Mouse (Mus musculus) common myeloid progenitor, adult 5-6 weeks (primary cell): ENCODE measurements around the gene Ctbs. TPM values are rescaled to one million over a fixed set of nuclear protein-coding genes. Genes with fewer than 3 reads are reported as not detected.
A peak's percentile ranks its signal among the peaks of the same experiment; 100 is the strongest.

ENCODE experiments used
- ATAC-seq: replicated peaks from 2 replicates; pipeline ENCODE4 v1.8.0; 2016; ENCODE audit warnings: low read depth, mild to moderate bottlenecking, moderate TSS enrichment, inconsistent platforms; ENCODE audit not compliant: poor library complexity, severe bottlenecking
- total RNA-seq: library from RNA; stranded (forward); fragments of 200-1000, 187-1606 nt; gene quantifications from 2 replicates; pipeline ENCODE4 v1.2.3, GENCODE M21; 2017

Ctbs gene
- total RNA-seq, 1 experiment from 2014 or later = 4.8 TPM

DNA sequence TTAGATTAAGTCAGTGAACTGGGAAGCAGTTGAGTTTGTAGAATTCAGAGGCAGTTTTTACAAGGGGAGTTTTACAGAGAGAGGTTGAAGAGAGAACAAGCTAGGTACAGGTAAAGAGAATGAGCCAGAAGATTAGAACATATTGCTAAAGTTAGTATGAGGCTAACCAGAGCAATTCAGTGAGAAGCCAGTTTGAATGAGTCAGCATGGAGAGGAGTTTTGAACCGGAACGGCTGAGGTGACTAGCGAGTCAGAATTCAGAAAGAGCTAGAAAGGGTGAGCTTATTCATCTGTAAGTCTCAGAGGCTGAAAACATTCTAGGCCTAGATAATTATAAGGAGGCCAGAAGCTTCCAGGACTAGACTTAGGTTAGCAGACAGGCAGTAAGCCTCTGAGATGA lies 24.8 kb downstream of the Ctbs start:
- no peak for ATAC-seq

DNA sequence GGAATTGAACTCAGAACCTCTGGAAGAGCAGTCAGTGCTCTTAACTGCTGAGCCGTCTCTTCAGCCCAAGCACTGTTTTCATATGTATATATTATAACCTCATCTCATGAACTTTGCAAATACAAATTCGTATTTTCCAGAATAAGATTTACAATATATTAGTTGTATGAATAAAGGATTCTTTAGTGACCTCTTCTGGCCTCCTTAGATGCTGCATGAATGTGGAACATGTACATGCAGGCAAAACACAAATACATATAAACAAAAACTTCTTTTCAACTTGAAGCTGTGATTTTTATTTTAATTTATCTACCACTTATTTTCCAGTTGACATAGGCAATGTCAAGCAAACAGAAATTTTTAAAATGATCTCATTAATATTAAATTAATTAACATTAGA lies 32.4 kb downstream of the Ctbs start:
- no peak for ATAC-seq

DNA sequence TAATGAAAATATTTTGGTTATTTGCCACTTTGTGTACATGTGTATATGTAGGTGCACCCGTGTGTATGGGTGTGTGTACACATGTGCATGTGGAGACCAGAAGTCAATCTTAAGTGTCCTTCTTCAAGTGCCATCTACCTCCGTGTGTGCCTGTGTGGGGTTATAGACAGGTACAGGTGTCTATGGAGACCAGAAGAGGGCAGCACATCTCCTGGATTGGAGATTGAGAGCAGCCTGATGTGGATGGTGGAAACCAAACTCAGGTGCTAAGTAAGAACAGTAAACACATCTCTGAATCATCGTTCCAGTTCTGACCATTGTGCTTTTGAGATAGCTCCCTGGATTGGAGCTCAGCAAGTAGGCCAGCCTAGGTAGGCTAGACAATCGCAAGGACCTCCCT lies 36.9 kb downstream of the Ctbs start:
- ATAC-seq = no peak

DNA sequence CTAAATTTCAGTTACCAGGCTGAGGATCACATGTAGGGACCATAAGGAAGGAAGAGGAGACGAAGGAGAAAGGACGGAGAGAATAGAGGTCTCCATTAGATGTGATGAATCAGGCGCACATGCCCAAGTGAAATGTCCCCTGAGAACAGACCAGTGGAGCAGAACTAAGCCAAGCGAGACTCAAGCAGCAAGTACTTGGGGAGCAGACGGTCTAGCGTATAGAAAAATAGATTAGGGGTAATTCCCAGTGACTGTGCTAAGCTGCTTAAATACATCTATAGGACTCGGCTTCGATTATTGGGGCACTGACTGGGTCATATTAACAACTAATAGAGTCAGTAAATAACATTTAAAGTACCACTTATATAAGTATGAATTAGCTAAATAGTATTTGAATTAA lies 45.3 kb downstream of the Ctbs start:
- ATAC-seq = no peak

DNA sequence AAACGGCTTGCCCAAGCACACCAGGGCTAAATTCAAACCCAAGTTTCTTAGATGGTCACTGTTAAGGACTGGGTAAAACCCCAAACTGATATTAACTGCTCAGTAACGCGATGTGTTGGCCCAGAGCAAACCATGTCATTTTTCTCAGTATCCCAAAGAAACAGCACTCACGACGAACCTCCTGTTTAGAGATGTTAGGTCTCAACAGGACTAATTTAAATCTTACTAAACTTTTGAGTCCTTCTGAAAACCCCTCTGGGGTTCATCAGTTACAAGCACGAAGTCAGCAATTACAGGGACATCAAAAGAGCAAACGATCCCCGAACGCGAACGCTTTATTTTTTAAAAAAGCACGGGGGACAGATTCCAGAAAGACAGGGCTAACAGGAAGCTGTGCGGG lies 49.4 kb downstream of the Ctbs start:
- ATAC-seq = no peak

DNA sequence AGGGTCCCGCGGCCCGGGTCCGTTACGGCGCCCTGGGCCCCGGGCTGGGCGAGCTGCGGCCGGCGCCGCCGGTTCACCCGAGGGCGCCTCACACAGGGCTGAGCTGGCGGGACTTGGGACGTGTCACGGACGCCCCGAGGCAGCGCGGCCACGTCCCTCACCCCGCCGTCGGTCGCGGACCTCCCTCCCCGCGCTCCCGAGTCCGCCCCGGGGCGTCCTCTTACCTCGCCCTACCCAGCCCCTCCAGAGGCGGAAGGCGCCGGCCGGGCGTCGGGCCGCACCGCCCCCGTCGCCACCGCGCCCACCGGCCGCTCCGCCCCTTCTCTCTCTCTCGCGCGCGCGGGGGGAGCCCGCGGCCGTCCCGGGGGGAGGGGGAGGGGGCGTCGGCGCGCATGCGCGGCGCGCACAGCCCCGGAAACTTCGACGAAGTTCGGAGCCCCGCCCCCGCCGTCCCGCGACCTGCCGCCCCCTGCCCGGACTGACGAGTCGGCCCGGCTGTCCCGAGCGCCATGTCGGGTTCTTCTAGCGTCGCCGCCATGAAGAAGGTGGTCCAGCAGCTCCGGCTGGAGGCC lies 49.9 kb downstream of the Ctbs start, which contains the start of the genes Spata1 and Gng5:
Gene Spata1, minus strand, starts transcription at position 323 of the 572 bp plus-strand sequence.
Gene Gng5, plus strand, starts transcription at position 377 of the 572 bp plus-strand sequence.
- peak; percentile 74 for ATAC-seq

DNA sequence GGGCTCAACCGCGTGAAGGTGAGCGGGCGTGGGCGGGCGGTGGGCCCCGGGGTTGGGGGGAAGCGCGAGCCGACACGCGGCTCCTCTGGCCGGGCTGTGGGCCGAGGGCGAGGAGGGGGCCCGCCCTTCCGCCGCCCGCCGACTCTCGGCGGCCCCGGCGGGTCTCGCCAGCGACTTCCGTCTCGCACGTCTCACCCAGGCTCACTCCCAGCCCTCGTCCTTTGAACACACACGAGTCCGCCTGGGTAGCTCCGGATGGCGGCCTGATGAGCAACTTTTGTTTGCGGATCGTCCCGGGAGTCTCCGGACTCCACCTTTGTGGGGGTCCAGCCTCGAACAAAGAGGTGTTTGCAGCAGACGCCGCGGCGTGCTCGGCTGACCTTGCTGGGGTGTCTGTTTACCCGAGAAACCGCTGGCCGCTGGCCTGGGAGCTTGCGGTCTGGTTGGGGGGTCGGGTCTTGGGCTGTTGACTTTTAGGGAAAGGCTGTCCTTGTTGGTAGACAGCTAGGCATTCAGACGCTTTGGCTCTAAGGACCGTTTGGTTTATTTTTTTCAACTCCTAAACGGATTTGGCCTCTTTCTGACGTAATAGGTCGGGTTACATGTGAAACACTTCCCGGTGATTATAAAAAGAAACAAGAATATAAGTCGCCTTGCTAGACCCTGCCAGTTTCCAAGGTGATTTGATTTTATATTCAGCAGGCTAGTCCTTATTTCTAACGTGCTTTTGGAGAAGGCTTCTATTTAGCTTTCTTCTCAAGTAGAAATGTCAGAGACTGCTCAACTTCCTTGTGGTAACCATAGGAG lies 50.6 kb downstream of the Ctbs start:
- peak; percentile 26 for ATAC-seq

DNA sequence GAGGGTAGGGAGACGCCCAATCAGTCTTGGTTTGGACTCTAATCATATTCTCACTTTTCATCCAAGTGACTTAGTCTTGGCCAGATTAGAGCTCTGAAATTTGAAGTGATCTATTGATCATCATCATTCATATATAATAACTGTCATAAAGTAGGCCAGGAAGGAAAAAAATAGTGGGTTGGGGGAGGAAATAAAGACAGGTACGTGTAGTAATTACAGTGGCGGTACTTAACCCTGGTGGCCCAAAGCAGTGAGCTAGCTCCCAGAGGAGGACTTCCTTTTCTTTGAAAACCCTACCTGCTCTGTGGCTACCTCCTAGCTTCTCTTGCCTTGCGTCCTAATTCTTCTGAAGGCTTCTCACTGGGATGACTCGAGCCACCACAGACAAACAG lies 51.2 kb downstream of the Ctbs start:
- ATAC-seq = peak; percentile 27; the same call in 1 of the 2 replicates

DNA sequence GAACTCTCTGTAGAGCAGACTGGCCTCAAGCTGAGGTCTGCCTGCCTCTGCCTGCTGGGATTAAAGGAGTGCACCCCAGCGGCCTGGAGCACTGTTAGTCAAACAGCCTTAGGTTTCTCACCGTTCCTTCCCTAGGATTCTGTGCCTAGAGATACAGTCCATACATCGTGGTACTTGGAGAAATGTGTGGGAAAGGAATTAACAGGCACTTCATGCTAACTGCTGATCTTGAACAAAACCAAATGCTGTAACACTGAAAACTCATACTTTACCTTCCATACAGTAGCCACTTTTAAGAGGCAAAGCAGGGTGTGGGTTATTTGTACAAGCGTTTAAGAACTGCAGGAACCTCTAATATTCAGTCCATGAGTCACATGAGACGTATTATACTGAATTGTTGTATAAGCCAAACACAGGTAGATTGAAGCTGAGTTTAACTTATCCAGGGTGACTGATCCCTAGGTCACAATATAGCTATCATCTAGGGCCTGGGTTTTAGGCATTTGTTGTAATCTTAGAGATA lies 52.1 kb downstream of the Ctbs start:
- no peak for ATAC-seq

DNA sequence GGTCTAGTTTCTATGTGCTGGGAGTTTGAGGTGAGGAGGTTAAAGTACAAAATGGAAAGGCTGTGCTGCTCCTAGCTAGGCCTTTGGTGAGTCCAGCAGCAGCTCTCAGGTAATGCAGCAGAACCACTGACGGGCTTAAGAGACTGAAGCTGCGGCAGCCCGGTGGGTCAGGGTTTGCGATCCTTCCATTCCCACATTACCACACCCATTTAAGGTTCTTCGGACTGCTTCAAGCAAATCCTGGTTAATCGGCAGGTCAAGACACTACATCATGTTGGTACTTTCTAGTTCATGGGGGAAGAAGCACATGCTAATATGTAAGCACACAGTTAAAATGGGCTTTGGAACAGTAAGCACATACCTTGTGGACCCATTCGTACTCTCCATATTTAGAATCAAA lies 57.1 kb downstream of the Ctbs start:
- ATAC-seq = no peak

Other genes with a start within 250 kb of the Ctbs start
- not detected in 2 replicates for gene Lpar3, start 228.8 kb upstream of the Ctbs start, total RNA-seq
- gene Ssx2ip, start 45.2 kb upstream of the Ctbs start, total RNA-seq = 35.7 and 37.3 TPM in 2 replicates
- gene Spata1, start 50.0 kb downstream of the Ctbs start, total RNA-seq = 8.2 and 20.6 TPM in 2 replicates
- 93.1 and 141 TPM in 2 replicates for gene Gng5, start 50.0 kb downstream of the Ctbs start, total RNA-seq
- 110 and 123 TPM in 2 replicates for gene Rpf1, start 71.6 kb downstream of the Ctbs start, total RNA-seq
- gene Uox, start 120.6 kb downstream of the Ctbs start, total RNA-seq = not detected in 2 replicates
- gene Dnase2b, start 165.8 kb downstream of the Ctbs start, total RNA-seq = 0.64 TPM in 1 of 2 replicates, not detected in the other
- 0.91 TPM in 1 of 2 replicates, not detected in the other for gene 4930503B20Rik, start 201.5 kb downstream of the Ctbs start, total RNA-seq
- 1.7 and 4.2 TPM in 2 replicates for gene Samd13, start 235.8 kb downstream of the Ctbs start, total RNA-seq